Mouse (Mus musculus) spleen, postnatal 10 days (tissue): Measurements from ENCODE around the gene Pigl.

Experiments
- DNase-seq, 2 experiments: peaks; one replicate each; pipeline ENCODE4 v3.0.0; 2021 to 2022; ENCODE audit warnings: low spot score in 2 of 2

The Pigl gene

GRCm38 (mm10) chr11:62513311-62513710, 55.1 kb downstream of the Pigl start:
- no peak for DNase-seq

GRCm38 (mm10) chr11:62518991-62519390, 60.7 kb downstream of the Pigl start:
- no peak for DNase-seq

- DNase-seq, result no peak
Measured at GRCm38 (mm10) chr11:62522283-62522682, 64.0 kb downstream of the Pigl start.

GRCm38 (mm10) chr11:62537089-62537488, 78.8 kb downstream of the Pigl start:
- DNase-seq, result no peak

- DNase-seq, result no peak
Measured at GRCm38 (mm10) chr11:62537590-62537989, 79.3 kb downstream of the Pigl start.

- peak; percentile 72 to 82 for DNase-seq
Measured at GRCm38 (mm10) chr11:62538321-62539088, 80.2 kb downstream of the Pigl start.

GRCm38 (mm10) chr11:62539089-62539890, 81.0 kb downstream of the Pigl start, which contains the start of gene Cenpv:
Gene Cenpv (minus strand): TSS chr11:62539261.
- DNase-seq, result peak; percentile 81 to 83

- DNase-seq, result no peak
Measured at GRCm38 (mm10) chr11:62540167-62540566, 81.9 kb downstream of the Pigl start.

- DNase-seq, result no peak
Measured at GRCm38 (mm10) chr11:62540969-62541368, 82.7 kb downstream of the Pigl start.

- DNase-seq, result no peak
Measured at GRCm38 (mm10) chr11:62541581-62541980, 83.3 kb downstream of the Pigl start.

GRCm38 (mm10) chr11:62543991-62544390, 85.7 kb downstream of the Pigl start:
- DNase-seq, result no peak

GRCm38 (mm10) chr11:62549782-62550181, 91.5 kb downstream of the Pigl start:
- peak; percentile 33 to 70 for DNase-seq

GRCm38 (mm10) chr11:62550227-62550685, 92.0 kb downstream of the Pigl start:
- peak; percentile 61 to 80 for DNase-seq

GRCm38 (mm10) chr11:62550727-62551225, 92.5 kb downstream of the Pigl start, which contains the start of gene Ubb:
Gene Ubb (plus strand): TSS chr11:62551171.
- DNase-seq, result peak; percentile 93 to 99

GRCm38 (mm10) chr11:62551226-62552119, 93.2 kb downstream of the Pigl start:
- peak; percentile 94 to 95 for DNase-seq

GRCm38 (mm10) chr11:62553186-62553585, 94.9 kb downstream of the Pigl start:
- no peak for DNase-seq

- no peak for DNase-seq
Measured at GRCm38 (mm10) chr11:62553633-62554032, 95.4 kb downstream of the Pigl start.

- no peak for DNase-seq
Measured at GRCm38 (mm10) chr11:62554163-62554855, 96.0 kb downstream of the Pigl start.

GRCm38 (mm10) chr11:62554934-62555517, 96.8 kb downstream of the Pigl start:
- no peak for DNase-seq

GRCm38 (mm10) chr11:62555896-62556412, 97.7 kb downstream of the Pigl start:
- DNase-seq, result no peak
